Mouse (Mus musculus) heart, postnatal 0 days (tissue): ENCODE results near the gene Thpo. TPM values are rescaled to one million over a fixed set of nuclear protein-coding genes. Genes with fewer than 3 reads are reported as not detected.

ENCODE experiments used
- ATAC-seq: fragments of 200-750 bp; cut with Nextera tagmentation; 2 replicates; pipeline ENCODE4 v1.8.0; 2017; ENCODE audit warnings: low read depth, moderate number of reproducible peaks, moderate library complexity; ENCODE audit not compliant: insufficient read depth
- DNase-seq: peaks from one replicate; pipeline ENCODE4 v3.0.0-alpha.2; 2016; ENCODE audit warnings: low spot score
- H3K27ac ChIP-seq: fragments of 300-500 bp; sonication (generic); 2 replicates; pipeline ENCODE4 v1.5.1; 2014; ENCODE audit warnings: low read depth, mild to moderate bottlenecking
- H3K27me3 ChIP-seq: fragments of 300-500 bp; sonication (generic); 2 replicates; pipeline ENCODE4 v1.6.1; 2014; ENCODE audit warnings: low read length, mixed read lengths; ENCODE audit not compliant: control insufficient read depth, insufficient read depth
- H3K36me3 ChIP-seq: fragments of 300-500 bp; sonication (generic); replicated peaks from 2 replicates; pipeline ENCODE4 v1.6.1; 2014; ENCODE audit warnings: low read length, mixed read lengths; ENCODE audit not compliant: control insufficient read depth, insufficient read depth
- H3K4me1 ChIP-seq: fragments of 300-500 bp; sonication (generic); 2 replicates; pipeline ENCODE4 v1.6.1; 2014; ENCODE audit warnings: antibody characterized with exemption; ENCODE audit not compliant: control insufficient read depth, insufficient read depth
- H3K4me2 ChIP-seq: fragments of 300-500 bp; sonication (generic); 2 replicates; pipeline ENCODE4 v1.6.1; 2014; ENCODE audit warnings: low read depth, mild to moderate bottlenecking, low read length, moderate library complexity
- H3K4me3 ChIP-seq: fragments of 300-500 bp; sonication (generic); 2 replicates; pipeline ENCODE4 v1.5.1; 2014; ENCODE audit warnings: low read depth, low read length
- H3K9ac ChIP-seq: fragments of 300-500 bp; sonication (generic); replicated peaks from 2 replicates; pipeline ENCODE4 v1.6.1; 2014; ENCODE audit warnings: low read depth, low read length, mixed read lengths
- H3K9me3 ChIP-seq: fragments of 300-500 bp; sonication (generic); replicated peaks from 2 replicates; pipeline ENCODE4 v1.6.1; 2016; ENCODE audit warnings: low read length; ENCODE audit not compliant: control insufficient read depth
- CTCF ChIP-seq: IDR thresholded peaks from 2 replicates; pipeline ENCODE4 v1.5.1; 2016; ENCODE audit warnings: antibody characterized with exemption, control low read depth, low read depth
- EP300 ChIP-seq: IDR thresholded peaks from 2 replicates; pipeline ENCODE4 v1.6.1; 2016; ENCODE audit warnings: antibody characterized with exemption, low read depth
- WGBS: fragments of 180-500 bp; shearing (Covaris S2); extraction: QIAGEN DNeasy Blood & Tissue Kit; methylation state at CpG from one replicate; pipeline ENCODE4 v1.1.7; 2014; 5-methylcytosine and 5-hydroxymethylcytosine counted together
- polyA plus RNA-seq: library from polyadenylated mRNA; unstranded; fragments of >200 nt; fragmentation: Nextera tagmentation; extraction: Ambion mirVana; gene quantifications from 2 replicates; pipeline ENCODE4 v1.2.1, GENCODE M21; 2015
- total RNA-seq: library from RNA; depleted of rRNA; stranded (reverse); fragments of >200 nt; gene quantifications from 2 replicates; pipeline ENCODE4 v1.2.3, GENCODE M21; 2014; ENCODE audit warnings: low replicate concordance

Gene Thpo
- total and polyA plus RNA-seq, 2 experiments from 2014 or later: 0.12 to 0.46 TPM

- no peaks in the 10 kb centered on the region for H3K9me3 ChIP-seq
- H3K36me3 ChIP-seq: no peaks in the 10 kb centered on the region; the same call in 1 of the 2 replicates
- no peaks in the 10 kb centered on the region for H3K4me1 ChIP-seq
- H3K9ac ChIP-seq: no peak overlapping the region
- no peak overlapping the region for H3K4me2 ChIP-seq
- no peak overlapping the region for H3K27ac ChIP-seq
- no peak overlapping the region for H3K4me3 ChIP-seq
- TF ChIP-seq CTCF (peak; percentile 57), EP300 (no peak)
- DNase-seq (no peak), ATAC-seq (no peak)
- H3K27me3 ChIP-seq: no peaks in the 10 kb centered on the region
- WGBS: 77% methylated on average over 19 of the region's 19 CpGs
Measured at GRCm38 (mm10) chr16:20708939-20709734, 25.2 kb downstream of the Thpo start.

- WGBS: 89% methylated on average over 21 of the region's 21 CpGs
- no peaks in the 10 kb centered on the region for H3K4me1 ChIP-seq
- ATAC-seq: no peak
Measured at GRCm38 (mm10) chr16:20708220-20708938, 25.9 kb downstream of the Thpo start.

GRCm38 (mm10) chr16:20706407-20707055 lies 27.8 kb downstream of the Thpo start:
- Histone ChIP-seq H3K27me3 (no peaks in the 10 kb centered on the region), H3K9me3 (no peaks in the 10 kb centered on the region), H3K9ac (no peak overlapping the region), H3K27ac (no peak overlapping the region), H3K4me1 (0 out of 2 replicates have a peak, but pooled peaks cover 3% of the 10 kb centered on the region), H3K4me3 (no peak overlapping the region), H3K4me2 (no peak overlapping the region), H3K36me3 (0 out of 2 replicates have a peak, but pooled peaks cover 5% of the 10 kb centered on the region)
- 82% methylated on average over 2 of the region's 2 CpGs for WGBS
- TF ChIP-seq CTCF (no peak), EP300 (no peak)
- ATAC-seq (no peak), DNase-seq (no peak)

More at GRCm38 (mm10) chr16:20708220-20708938, 25.9 kb downstream of the Thpo start:
- H3K4me3 ChIP-seq: no peak overlapping the region
- no peaks in the 10 kb centered on the region for H3K27me3 ChIP-seq
- no peak overlapping the region for H3K9ac ChIP-seq
- no peak overlapping the region for H3K27ac ChIP-seq
- H3K4me2 ChIP-seq: no peak overlapping the region
- no peak for TF ChIP-seq CTCF
- TF ChIP-seq EP300: no peak
- no peaks in the 10 kb centered on the region for H3K9me3 ChIP-seq
- peaks cover 2% of the 10 kb centered on the region; the same call in 1 of the 2 replicates for H3K36me3 ChIP-seq
- DNase-seq: no peak

GRCm38 (mm10) chr16:20705786-20706185 lies 28.5 kb downstream of the Thpo start:
- Histone ChIP-seq H3K27me3 (no peaks in the 10 kb centered on the region), H3K4me2 (no peak overlapping the region), H3K4me3 (no peak overlapping the region), H3K4me1 (0 out of 2 replicates have a peak, but pooled peaks cover 3% of the 10 kb centered on the region), H3K36me3 (0 out of 2 replicates have a peak, but pooled peaks cover 5% of the 10 kb centered on the region), H3K9ac (no peak overlapping the region), H3K9me3 (no peaks in the 10 kb centered on the region), H3K27ac (no peak overlapping the region)
- TF ChIP-seq EP300: no peak
- no peak for TF ChIP-seq CTCF
- ATAC-seq: no peak
- 81% methylated on average over 3 of the region's 3 CpGs for WGBS
- DNase-seq: no peak

- no peak for TF ChIP-seq CTCF
- TF ChIP-seq EP300: no peak
- DNase-seq (no peak), ATAC-seq (no peak)
- 0 out of 2 replicates have a peak, but pooled peaks cover 3% of the 10 kb centered on the region for H3K4me1 ChIP-seq
- H3K9ac ChIP-seq: no peak overlapping the region
- WGBS: 88% methylated on average over 6 of the region's 6 CpGs
- peaks cover 19% of the 10 kb centered on the region; the same call in 1 of the 2 replicates for H3K36me3 ChIP-seq
- no peak overlapping the region for H3K4me2 ChIP-seq
- no peaks in the 10 kb centered on the region for H3K27me3 ChIP-seq
- no peak overlapping the region for H3K27ac ChIP-seq
- H3K4me3 ChIP-seq: no peak overlapping the region
- no peaks in the 10 kb centered on the region for H3K9me3 ChIP-seq
Measured at GRCm38 (mm10) chr16:20703699-20704400, 30.5 kb downstream of the Thpo start.
